Mouse (Mus musculus): ENCODE results near the gene Bsnd. TPM values are rescaled to one million over a fixed set of nuclear protein-coding genes. Genes with fewer than 3 reads are reported as not detected.

Bsnd gene
- polyA plus RNA-seq, 1 experiment from 2014 or later, result 40.6 TPM

GRCm38 (mm10) chr4:106474241-106474640 lies 17.8 kb downstream of the Bsnd start:
- Histone ChIP-seq H3K9ac (ENCODE audit: low read depth, low read length) (no peak overlapping the region), H3K4me1 (replicated peaks; ENCODE audit: insufficient read depth, low read length) (no peaks in the 10 kb centered on the region), H3K27ac (no peak overlapping the region), H3K9me3 (replicated peaks; ENCODE audit: low read length) (no peaks in the 10 kb centered on the region), H3K4me3 (replicated peaks; ENCODE audit: low read depth, low read length) (no peak overlapping the region), H3K27me3 (ENCODE audit: insufficient read depth, low read length) (no peaks in the 10 kb centered on the region), H3K4me2 (ENCODE audit: low read length) (no peak overlapping the region), H3K36me3 (ENCODE audit: insufficient read depth, low read length) (no peaks in the 10 kb centered on the region)
- WGBS, result 1% methylated on average over 6 of the region's 6 CpGs
- DNase-seq (ENCODE audit: low spot score), result peak; percentile 87
- peak; percentile 95 for TF ChIP-seq CTCF (IDR thresholded peaks at IDR 0.05; ENCODE audit: low read depth)
- ATAC-seq (replicated peaks; ENCODE audit: low FRiP score, low read depth), result peak; percentile 40; the same call in 1 of the 2 replicates

DNA sequence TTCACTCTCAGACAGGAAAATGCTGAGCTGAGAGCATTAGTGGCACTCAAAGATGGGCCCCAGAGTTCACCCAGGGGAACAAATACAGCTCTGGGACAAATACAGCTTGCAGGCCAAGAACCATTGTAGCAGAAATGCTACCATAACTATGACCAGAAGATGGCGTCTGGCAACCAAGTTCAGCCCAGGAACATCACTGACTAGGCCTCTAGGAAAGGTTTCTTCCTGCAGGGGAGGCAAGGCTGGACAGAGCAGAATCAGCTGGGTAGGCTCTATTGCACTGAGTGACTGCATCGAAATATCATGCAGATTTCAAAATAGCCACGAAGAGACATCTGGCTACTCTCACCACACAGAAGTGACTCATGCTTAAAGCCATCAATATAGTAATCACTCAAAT lies 19.7 kb downstream of the Bsnd start:
- H3K36me3 ChIP-seq (ENCODE audit: insufficient read depth, low read length), result no peaks in the 10 kb centered on the region
- TF ChIP-seq CTCF (IDR thresholded peaks at IDR 0.05; ENCODE audit: low read depth), result peak; percentile 87
- DNase-seq (ENCODE audit: low spot score) (peak; percentile 89), ATAC-seq (replicated peaks; ENCODE audit: low FRiP score, low read depth) (peak; percentile 52; the same call in 1 of the 2 replicates)
- 17% methylated on average over 3 of the region's 3 CpGs for WGBS
- no peaks in the 10 kb centered on the region for H3K27me3 ChIP-seq (ENCODE audit: insufficient read depth, low read length)
- no peaks in the 10 kb centered on the region for H3K4me1 ChIP-seq (replicated peaks; ENCODE audit: insufficient read depth, low read length)
- H3K27ac ChIP-seq, result no peak overlapping the region
- no peak overlapping the region for H3K4me3 ChIP-seq (replicated peaks; ENCODE audit: low read depth, low read length)
- no peak overlapping the region for H3K9ac ChIP-seq (ENCODE audit: low read depth, low read length)
- H3K9me3 ChIP-seq (replicated peaks; ENCODE audit: low read length), result no peaks in the 10 kb centered on the region
- H3K4me2 ChIP-seq (ENCODE audit: low read length), result no peak overlapping the region

DNA sequence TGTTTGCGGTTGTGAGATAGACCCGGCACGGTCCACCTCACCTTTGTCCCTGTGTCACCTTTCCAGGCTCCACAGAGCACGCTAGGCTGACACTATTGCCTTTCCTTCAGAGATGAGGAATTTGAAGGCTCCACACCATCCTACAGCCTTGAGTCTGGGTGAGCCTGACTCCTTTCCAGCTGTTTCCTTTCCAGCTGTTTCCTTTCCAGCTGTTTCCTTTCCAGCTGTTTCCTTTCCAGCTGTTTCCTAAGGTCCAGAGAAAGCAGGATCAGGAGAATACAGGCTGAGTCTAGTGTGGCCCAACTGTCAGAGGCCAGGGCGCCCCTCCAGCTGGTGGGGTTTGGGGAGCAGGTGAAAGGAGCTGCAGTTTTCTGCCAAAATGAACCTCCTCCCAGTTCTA lies 21.2 kb downstream of the Bsnd start:
- Histone ChIP-seq H3K4me1 (replicated peaks; ENCODE audit: insufficient read depth, low read length) (no peaks in the 10 kb centered on the region), H3K36me3 (ENCODE audit: insufficient read depth, low read length) (no peaks in the 10 kb centered on the region), H3K4me3 (replicated peaks; ENCODE audit: low read depth, low read length) (no peak overlapping the region), H3K9me3 (replicated peaks; ENCODE audit: low read length) (no peaks in the 10 kb centered on the region), H3K27me3 (ENCODE audit: insufficient read depth, low read length) (no peaks in the 10 kb centered on the region), H3K9ac (ENCODE audit: low read depth, low read length) (no peak overlapping the region), H3K4me2 (ENCODE audit: low read length) (no peak overlapping the region), H3K27ac (no peak overlapping the region)
- ATAC-seq (replicated peaks; ENCODE audit: low FRiP score, low read depth) (no peak), DNase-seq (ENCODE audit: low spot score) (peak; percentile 15)
- 62% methylated on average over 5 of the region's 5 CpGs for WGBS
- TF ChIP-seq CTCF (IDR thresholded peaks at IDR 0.05; ENCODE audit: low read depth), result no peak

- H3K4me2 ChIP-seq (ENCODE audit: low read length), result no peak overlapping the region
- WGBS, result 70% methylated on average over 13 of the region's 13 CpGs
- no peaks in the 10 kb centered on the region for H3K36me3 ChIP-seq (ENCODE audit: insufficient read depth, low read length)
- H3K9me3 ChIP-seq (replicated peaks; ENCODE audit: low read length), result no peaks in the 10 kb centered on the region
- H3K9ac ChIP-seq (ENCODE audit: low read depth, low read length), result no peak overlapping the region
- H3K27ac ChIP-seq, result no peak overlapping the region
- no peak overlapping the region for H3K4me3 ChIP-seq (replicated peaks; ENCODE audit: low read depth, low read length)
- no peak for TF ChIP-seq CTCF (IDR thresholded peaks at IDR 0.05; ENCODE audit: low read depth)
- DNase-seq (ENCODE audit: low spot score) (no peak), ATAC-seq (replicated peaks; ENCODE audit: low FRiP score, low read depth) (no peak)
- no peaks in the 10 kb centered on the region; the same call in 1 of the 2 replicates for H3K4me1 ChIP-seq (replicated peaks; ENCODE audit: insufficient read depth, low read length)
- H3K27me3 ChIP-seq (ENCODE audit: insufficient read depth, low read length), result peaks cover 16% of the 10 kb centered on the region
Observed at GRCm38 (mm10) chr4:106467420-106468110, 24.5 kb downstream of the Bsnd start.

DNA sequence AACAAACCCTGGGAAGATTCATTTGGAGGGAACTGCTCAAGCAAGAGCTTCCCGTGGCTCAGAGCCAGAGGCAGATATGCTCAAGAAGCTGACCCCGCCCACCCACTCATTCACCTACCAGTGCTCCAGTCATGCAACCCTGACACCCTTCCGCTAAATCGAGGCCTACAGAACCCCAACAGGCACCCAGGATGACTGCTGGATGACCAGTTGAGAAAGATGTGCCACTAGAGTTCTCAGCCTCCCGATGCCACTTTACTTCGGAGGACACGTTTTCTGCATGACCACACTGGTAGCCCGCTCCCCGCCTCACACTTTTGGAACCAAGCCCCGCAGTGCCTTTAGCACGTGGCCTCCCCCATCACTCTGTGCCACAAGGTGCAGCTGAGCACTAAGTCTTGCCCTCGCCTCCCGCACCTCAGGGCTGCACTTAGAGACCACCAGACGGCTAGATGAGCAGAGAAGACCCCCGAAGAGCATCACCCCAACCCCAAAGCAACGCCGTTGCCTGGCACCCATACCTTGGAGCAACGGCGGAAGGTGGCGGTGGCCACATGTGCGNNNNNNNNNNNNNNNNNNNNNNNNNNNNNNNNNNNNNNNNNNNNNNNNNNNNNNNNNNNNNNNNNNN lies 28.8 kb downstream of the Bsnd start:
- ATAC-seq (replicated peaks; ENCODE audit: low FRiP score, low read depth) (0 out of 2 replicates have a peak, but pooled peaks have one; percentile 8), DNase-seq (ENCODE audit: low spot score) (no peak)
- TF ChIP-seq CTCF (IDR thresholded peaks at IDR 0.05; ENCODE audit: low read depth), result no peak
- Histone ChIP-seq H3K9me3 (replicated peaks; ENCODE audit: low read length) (no peaks in the 10 kb centered on the region), H3K27ac (no peak overlapping the region), H3K4me1 (replicated peaks; ENCODE audit: insufficient read depth, low read length) (no peaks in the 10 kb centered on the region; the same call in 1 of the 2 replicates), H3K27me3 (ENCODE audit: insufficient read depth, low read length) (peaks cover 16% of the 10 kb centered on the region), H3K4me3 (replicated peaks; ENCODE audit: low read depth, low read length) (peak overlapping the region; percentile 28), H3K36me3 (ENCODE audit: insufficient read depth, low read length) (no peaks in the 10 kb centered on the region), H3K9ac (ENCODE audit: low read depth, low read length) (peak overlapping the region; percentile 40; the same call in 1 of the 2 replicates), H3K4me2 (ENCODE audit: low read length) (peak overlapping the region; percentile 71)
- WGBS, result 26% methylated on average over 21 of the region's 21 CpGs

DNA sequence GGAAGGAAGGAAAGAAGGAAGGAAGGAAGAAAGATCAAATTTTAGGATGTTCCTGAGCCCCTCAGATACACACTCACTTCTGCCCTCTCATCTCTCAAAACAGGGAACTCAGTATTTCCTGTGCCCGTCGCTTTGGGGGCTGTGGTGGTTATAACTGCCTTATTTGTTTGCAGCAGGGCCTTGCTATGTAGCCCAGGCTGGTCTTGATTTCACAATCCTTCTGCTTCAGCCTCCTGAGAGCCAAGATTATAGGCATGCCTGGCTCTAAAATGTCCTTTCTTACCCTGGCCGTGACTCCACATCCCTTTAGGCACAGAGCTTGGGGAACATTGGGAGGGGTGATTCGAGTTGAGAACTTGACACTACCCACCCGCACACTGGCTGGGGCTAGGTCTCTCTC lies 29.6 kb downstream of the Bsnd start:
- Histone ChIP-seq H3K9ac (ENCODE audit: low read depth, low read length) (no peak overlapping the region), H3K4me1 (replicated peaks; ENCODE audit: insufficient read depth, low read length) (no peaks in the 10 kb centered on the region; the same call in 1 of the 2 replicates), H3K4me3 (replicated peaks; ENCODE audit: low read depth, low read length) (no peak overlapping the region), H3K27me3 (ENCODE audit: insufficient read depth, low read length) (peaks cover 16% of the 10 kb centered on the region), H3K4me2 (ENCODE audit: low read length) (no peak overlapping the region), H3K27ac (no peak overlapping the region), H3K36me3 (ENCODE audit: insufficient read depth, low read length) (no peaks in the 10 kb centered on the region), H3K9me3 (replicated peaks; ENCODE audit: low read length) (no peaks in the 10 kb centered on the region)
- WGBS, result 71% methylated on average over 5 of the region's 5 CpGs
- no peak for ATAC-seq (replicated peaks; ENCODE audit: low FRiP score, low read depth)
- no peak for TF ChIP-seq CTCF (IDR thresholded peaks at IDR 0.05; ENCODE audit: low read depth)
- DNase-seq (ENCODE audit: low spot score), result no peak

All from kidney, postnatal 0 days (tissue).